8 mouse cellular contexts compared by ENCODE assay signal in genomic region chr3:152713991-152714902, GRCm38 (mm10). TPM values are rescaled to one million over a fixed set of nuclear protein-coding genes. Genes with fewer than 3 reads are reported as not detected.
DNase-seq lines count a peak whose midpoint lies in the region; ATAC-seq and TF ChIP-seq lines count a peak whose summit lies in the region.

Gene Pigk (plus strand): TSS chr3:152714100.

- 0 out of 2 replicates have a peak within 1 kb of the TSS, but pooled peaks have one; percentile 37 for H3K27ac ChIP-seq in forebrain, embryonic 15.5 days (replicated peaks)
- H3K27ac ChIP-seq in layer of hippocampus, adult 2 months: peak within 1 kb of the TSS; percentile 78
- H3K27ac ChIP-seq in lung, embryonic 14.5 days (ENCODE audit: low read depth): peak within 1 kb of the TSS; percentile 6; the same call in 1 of the 2 replicates
- H3K27ac ChIP-seq in olfactory bulb, adult 2 months (ENCODE audit: insufficient read depth, low read depth, low read length): 0 out of 2 replicates have a peak within 1 kb of the TSS, but pooled peaks have one; percentile 9
- no peak within 1 kb of the TSS for H3K27ac ChIP-seq in thymus, adult 2 months (ENCODE audit: control insufficient read depth, insufficient read depth, low read length)

- H3K4me2 ChIP-seq in forebrain, embryonic 15.5 days (replicated peaks): peak within 1 kb of the TSS; percentile 85
- peak within 1 kb of the TSS; percentile 82 for H3K4me2 ChIP-seq in lung, embryonic 14.5 days

- intact Hi-C loops in heart, postnatal 25 days (cut with DNase I): no loop called here

- H3K27me3 ChIP-seq in forebrain, embryonic 15.5 days: no peaks in the 10 kb centered on the region
- no peaks in the 10 kb centered on the region for H3K27me3 ChIP-seq in lung, embryonic 14.5 days (ENCODE audit: insufficient read depth, low read length)
- H3K27me3 ChIP-seq in thymus, adult 2 months (ENCODE audit: control insufficient read depth, insufficient read depth, low read length): no peaks in the 10 kb centered on the region

- peak; percentile 87 for DNase-seq in ES-CJ7 (ENCODE audit: low read depth, low spot score)
- peak; percentile 82 for DNase-seq in cerebellum, adult 11 months
- peak; percentile 80 for DNase-seq in heart, postnatal 25 days (ENCODE audit: low spot score)
- DNase-seq in layer of hippocampus, adult 2 months (ENCODE audit: low spot score in 2 of 2): peak; percentile 90 to 91
- DNase-seq in lung, embryonic 14.5 days: peak; percentile 96
- peak; percentile 94 for DNase-seq in thymus, adult 2 months

- no peak for TF ChIP-seq CTCF in layer of hippocampus, adult 2 months (conservative IDR thresholded peaks at IDR 0.05)
- TF ChIP-seq CTCF in lung, embryonic 14.5 days (IDR thresholded peaks at IDR 0.05; ENCODE audit: low read depth): no peak
- TF ChIP-seq CTCF in olfactory bulb, adult 2 months (IDR thresholded peaks at IDR 0.05; ENCODE audit: insufficient read depth, low read depth, low read length): no peak
- 0 out of 2 replicates have a peak, but pooled peaks have one; percentile 51 for TF ChIP-seq CTCF in thymus, adult 2 months (IDR thresholded peaks at IDR 0.05; ENCODE audit: borderline replicate concordance, control insufficient read depth, extremely low read depth, insufficient read depth, low read length, poor library complexity)

- peak within 1 kb of the TSS; percentile 91 for H3K9ac ChIP-seq in forebrain, embryonic 15.5 days (replicated peaks)
- H3K9ac ChIP-seq in lung, embryonic 14.5 days: peak within 1 kb of the TSS; percentile 79

- no peaks in the 10 kb centered on the region for H3K9me3 ChIP-seq in forebrain, embryonic 15.5 days
- no peaks in the 10 kb centered on the region for H3K9me3 ChIP-seq in lung, embryonic 14.5 days (ENCODE audit: low read depth, low read length)

- peak within 1 kb of the TSS; percentile 95 for H3K4me3 ChIP-seq in forebrain, embryonic 15.5 days
- peak within 1 kb of the TSS; percentile 91 for H3K4me3 ChIP-seq in layer of hippocampus, adult 2 months
- H3K4me3 ChIP-seq in lung, embryonic 14.5 days (ENCODE audit: low read depth, low read length): peak within 1 kb of the TSS; percentile 92
- peak within 1 kb of the TSS; percentile 70 for H3K4me3 ChIP-seq in olfactory bulb, adult 2 months (ENCODE audit: insufficient read depth, low read depth, low read length)
- peak within 1 kb of the TSS; percentile 72 for H3K4me3 ChIP-seq in thymus, adult 2 months (ENCODE audit: control insufficient read depth, insufficient read depth, low read length)

- peak; percentile 61 for TF ChIP-seq POLR2A in olfactory bulb, adult 2 months (IDR thresholded peaks at IDR 0.05; ENCODE audit: insufficient read depth, low read depth, low read length)
- 0 out of 2 replicates have a peak, but pooled peaks have one; percentile 31 for TF ChIP-seq POLR2A in thymus, adult 2 months (IDR thresholded peaks at IDR 0.05; ENCODE audit: control insufficient read depth, extremely low read depth, insufficient read depth, low read length, poor library complexity)

- H3K36me3 ChIP-seq in forebrain, embryonic 15.5 days: no peaks in the 10 kb centered on the region
- H3K36me3 ChIP-seq in lung, embryonic 14.5 days (ENCODE audit: insufficient read depth): no peaks in the 10 kb centered on the region
- no peaks in the 10 kb centered on the region for H3K36me3 ChIP-seq in thymus, adult 2 months (ENCODE audit: control insufficient read depth, insufficient read depth, low read length)

- H3K4me1 ChIP-seq in forebrain, embryonic 15.5 days: peaks cover 14% of the 10 kb centered on the region
- H3K4me1 ChIP-seq in lung, embryonic 14.5 days (ENCODE audit: insufficient read depth): 0 out of 2 replicates have a peak, but pooled peaks cover 5% of the 10 kb centered on the region
- no peaks in the 10 kb centered on the region for H3K4me1 ChIP-seq in olfactory bulb, adult 2 months (ENCODE audit: control insufficient read depth, insufficient read depth, low read length)
- no peaks in the 10 kb centered on the region for H3K4me1 ChIP-seq in thymus, adult 2 months (replicated peaks; ENCODE audit: control insufficient read depth, insufficient read depth, low read length)

- under 1% methylated on average over 48 of the region's 48 CpGs for WGBS in forebrain, embryonic 15.5 days
- under 1% methylated on average over 48 of the region's 48 CpGs for WGBS in lung, embryonic 14.5 days
- under 1% methylated on average over 48 of the region's 48 CpGs for WGBS in olfactory bulb, adult 2 months
- 1% methylated on average over 48 of the region's 48 CpGs for WGBS in thymus, adult 2 months

- ATAC-seq in forebrain, embryonic 15.5 days (replicated peaks): peak; percentile 95
- peak; percentile 91 for ATAC-seq in lung, embryonic 14.5 days (ENCODE audit: insufficient read depth)

RNA-seq across cellular contexts. Expression of gene Pigk, which starts in this region (rescaled TPM):
- polyA plus RNA-seq in forebrain, embryonic 15.5 days (2015; fragmentation: Nextera tagmentation; extraction: Ambion mirVana): 31.0 and 32.1 TPM in 2 replicates
- 10 to 100 TPM; 23.4 to 29.8 TPM for total RNA-seq in heart, postnatal 25 days (2021)
- 10 to 100 TPM; 46.1 to 48.3 TPM for total RNA-seq in layer of hippocampus, adult 2 months (2021)
- polyA plus RNA-seq in lung, embryonic 14.5 days (2014; fragmentation: Nextera tagmentation; extraction: Ambion mirVana): 46.2 and 50.3 TPM in 2 replicates
- not detected in 2 replicates for polyA plus RNA-seq in olfactory bulb, adult 2 months (2012; ENCODE audit: insufficient read depth, insufficient read length, low replicate concordance, missing spikeins)
- polyA plus RNA-seq in thymus, adult 2 months (2012; rRNA removed): 10.9 and 12.8 TPM in 2 replicates
